Mouse (Mus musculus) retina, embryonic 14.5 days (tissue): Measurements from ENCODE around the gene Fbxl12.
"Not testable (repeated sequence)": the region's sequence is repeated elsewhere in the genome, so short reads cannot be mapped to it uniquely, and the experiment has no call there.

Experiments used
- DNase-seq: peaks from one replicate; pipeline ENCODE4 v3.0.0-alpha.2; 2015; ENCODE audit warnings: low spot score

Fbxl12 gene

GRCm38 (mm10) chr9:20652260-20652658 lies 7.7 kb upstream of the Fbxl12 start:
- DNase-seq, result peak; percentile 32

DNA sequence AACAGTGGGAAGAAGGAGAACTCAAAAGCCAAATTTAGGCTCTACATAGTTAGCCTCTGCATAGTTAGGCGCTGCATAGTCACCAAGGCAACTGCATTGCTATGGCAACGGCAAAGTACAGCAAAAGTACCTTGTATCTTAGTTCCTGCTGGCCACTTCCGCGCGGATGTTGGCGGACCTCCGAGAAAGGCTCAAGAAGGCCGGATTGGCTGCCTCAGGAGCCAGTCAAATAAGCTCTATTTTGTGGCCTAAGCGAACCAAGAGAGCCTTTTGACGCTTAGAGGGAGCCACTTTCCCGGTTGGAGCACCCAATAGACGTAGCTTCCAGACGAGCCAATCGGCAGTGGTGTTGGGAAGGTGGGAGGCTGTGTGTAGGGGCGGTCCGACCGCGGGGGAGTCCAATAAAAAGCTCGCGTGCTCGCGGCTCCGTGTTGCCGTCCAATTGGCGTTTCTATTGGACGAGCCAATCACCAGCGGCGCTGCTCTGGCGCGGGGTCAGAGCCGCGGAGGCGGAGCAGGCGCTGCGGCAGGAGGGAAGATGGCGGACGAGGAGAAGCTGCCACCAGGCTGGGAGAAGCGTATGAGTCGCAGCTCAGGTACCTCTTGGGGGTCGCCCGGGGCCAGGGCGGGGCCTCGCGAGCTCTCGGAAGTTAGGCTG lies 7.2 kb upstream of the Fbxl12 start, which contains the start of gene Pin1:
Gene Pin1, plus strand, starts transcription at position 494 of the 658 bp plus-strand sequence.
- peak; percentile 98 for DNase-seq

- DNase-seq, result no peak
Observed at GRCm38 (mm10) chr9:20645121-20645520, 554 bp upstream of the Fbxl12 start.

DNA sequence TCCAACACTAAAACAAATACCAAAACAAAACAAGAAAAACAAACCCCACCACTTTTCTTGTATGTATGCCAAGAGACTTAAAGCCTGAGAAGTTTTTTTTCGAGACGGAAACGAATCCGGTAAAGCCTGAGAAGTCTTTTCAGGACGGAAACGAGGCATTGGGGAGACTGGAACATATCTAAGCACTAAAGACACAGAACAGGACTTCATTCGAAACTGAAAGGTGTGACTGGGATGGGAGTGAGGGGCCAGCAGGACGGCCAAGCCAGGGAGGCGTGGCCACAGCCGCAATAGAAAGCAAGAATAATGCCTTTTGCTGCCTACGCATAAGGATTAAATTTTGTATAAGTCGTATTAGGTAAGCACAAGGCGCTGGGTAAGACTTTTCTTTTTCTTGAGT lies 786 bp downstream of the Fbxl12 start:
- DNase-seq, result no peak

DNA sequence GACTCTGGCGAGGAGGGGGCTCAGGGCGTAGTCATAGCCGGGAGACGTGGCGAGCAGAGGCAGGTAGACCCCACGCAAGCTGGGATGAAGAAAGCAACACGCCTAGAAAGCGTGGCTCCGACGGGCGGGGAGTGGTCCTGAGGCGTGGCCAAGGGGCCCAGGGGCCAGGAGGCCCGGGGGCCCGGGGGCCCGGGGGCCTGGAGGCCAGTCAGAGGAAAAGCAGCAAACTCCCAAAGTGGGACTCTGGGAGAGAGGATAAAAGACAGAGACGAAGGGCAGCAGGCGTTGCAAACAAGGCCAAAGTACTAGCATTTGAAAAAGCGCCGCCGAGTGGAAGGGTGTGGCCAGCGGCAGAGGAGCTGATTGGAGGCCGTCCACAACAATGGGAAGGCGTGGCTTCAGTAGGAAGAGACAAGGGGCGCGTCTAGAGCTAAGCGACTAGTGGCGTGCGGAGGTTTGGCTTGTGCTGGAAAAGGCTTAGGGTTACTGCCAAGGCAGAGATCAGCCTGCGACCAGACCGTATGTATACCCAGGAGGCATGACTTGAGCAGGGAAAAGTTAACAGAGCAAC lies 1.6 kb downstream of the Fbxl12 start:
- peak; percentile 95 for DNase-seq

DNA sequence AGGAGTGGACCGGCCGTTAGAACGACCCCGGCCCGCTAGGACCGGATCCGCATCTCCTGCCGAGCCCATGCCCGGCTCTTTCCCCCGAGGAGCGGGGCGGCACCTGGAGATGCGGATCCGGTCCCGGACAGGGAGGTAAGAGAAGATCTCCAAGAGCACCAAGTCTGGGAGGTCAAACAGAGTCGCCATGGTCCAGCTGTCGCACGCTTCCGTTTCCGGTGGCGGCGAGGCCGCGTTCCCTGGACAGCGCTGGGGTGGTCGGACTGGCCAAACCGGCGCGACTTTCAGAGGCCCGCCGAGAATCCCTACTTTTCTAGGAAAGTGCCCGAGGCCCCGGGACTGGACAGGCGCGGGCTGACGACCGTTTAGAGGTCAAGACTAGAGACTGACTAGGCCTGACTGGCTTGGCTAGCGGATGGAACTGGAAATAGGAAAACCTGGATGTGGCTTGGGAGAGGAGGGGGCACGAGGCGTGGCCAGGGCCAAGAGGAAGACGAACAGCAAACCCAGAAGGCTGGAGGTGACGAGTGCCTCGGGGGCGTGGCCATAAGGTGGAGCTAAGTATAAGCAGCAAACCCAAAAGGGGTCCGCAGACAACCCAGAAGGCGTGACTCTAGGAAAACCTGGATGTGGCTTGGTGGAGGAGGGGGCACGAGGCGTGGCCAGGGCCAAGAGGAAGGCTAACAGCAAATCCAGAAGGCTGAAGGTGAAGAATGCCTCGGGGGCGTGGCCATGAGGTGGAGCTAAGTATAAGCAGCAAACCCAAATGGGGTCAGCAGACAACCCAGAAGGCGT lies 2.3 kb downstream of the Fbxl12 start, which contains the start of gene Ubl5:
Gene Ubl5, plus strand, starts transcription at position 778 of the 795 bp plus-strand sequence.
- DNase-seq, result peak; percentile 98

DNA sequence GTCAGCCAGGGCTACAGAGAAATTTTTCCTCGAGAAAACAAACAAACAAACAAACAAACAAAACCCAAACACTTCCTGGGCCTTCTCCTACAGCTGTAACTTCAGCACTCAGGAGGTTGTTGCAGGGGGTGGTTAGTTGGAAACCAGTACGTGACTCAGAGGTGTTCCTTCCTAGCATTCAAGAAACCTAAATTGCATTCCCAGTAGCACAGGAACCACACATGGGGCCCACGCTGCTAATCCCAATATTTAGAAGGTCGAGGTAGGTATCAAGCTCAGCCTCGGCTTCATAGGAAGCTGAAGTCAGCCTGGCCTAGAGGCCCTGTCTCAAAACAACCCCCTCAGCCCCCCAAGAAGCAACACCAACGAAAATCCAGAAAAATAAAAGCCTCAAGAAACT lies 3.1 kb downstream of the Fbxl12 start:
- no peak for DNase-seq

DNA sequence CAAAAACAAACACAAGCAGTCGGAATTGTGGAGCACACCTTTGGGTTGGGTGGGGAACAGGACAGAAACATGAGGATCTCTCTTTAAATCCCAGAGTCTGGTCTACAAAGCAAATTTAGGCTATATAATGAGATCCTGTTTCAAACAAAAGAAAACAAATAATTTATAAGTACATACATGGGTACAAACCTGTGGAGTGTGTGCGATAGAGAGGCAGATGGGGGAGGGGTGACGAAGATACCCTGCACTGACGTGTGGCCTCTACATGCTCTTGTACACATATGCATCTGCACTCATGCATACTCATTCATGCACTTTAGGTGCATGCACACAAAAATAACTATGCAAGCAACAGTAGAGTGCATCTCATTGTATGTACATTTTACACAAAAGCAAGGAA lies 5.1 kb downstream of the Fbxl12 start:
- DNase-seq, result no peak

GRCm38 (mm10) chr9:20638552-20638951 lies 6.0 kb downstream of the Fbxl12 start:
- no peak for DNase-seq

DNA sequence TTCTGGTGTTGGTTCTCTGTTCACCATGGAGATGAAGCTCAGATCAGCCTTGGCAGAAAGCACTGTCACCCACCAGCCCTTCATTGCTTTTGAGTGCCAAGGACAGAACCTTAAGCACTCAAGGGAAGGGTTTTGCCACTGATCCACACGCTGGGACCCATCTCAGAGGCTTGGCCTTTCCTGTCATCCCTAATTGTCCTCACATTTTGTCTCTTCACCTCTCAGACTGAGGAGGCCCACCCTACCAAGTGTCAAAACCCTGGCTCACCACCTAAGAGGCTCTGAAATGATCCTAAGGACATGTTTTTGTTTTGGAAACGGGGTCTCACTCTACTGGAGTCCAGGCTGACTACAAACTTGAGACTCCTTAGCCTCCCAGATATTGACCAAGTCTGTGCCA lies 7.8 kb downstream of the Fbxl12 start:
- DNase-seq, result no peak

- no peak for DNase-seq
Observed at GRCm38 (mm10) chr9:20636256-20636655, 8.3 kb downstream of the Fbxl12 start.

GRCm38 (mm10) chr9:20635676-20636075 lies 8.9 kb downstream of the Fbxl12 start:
- not testable (repeated sequence) for DNase-seq

GRCm38 (mm10) chr9:20631332-20631731 lies 13.2 kb downstream of the Fbxl12 start:
- no peak for DNase-seq

GRCm38 (mm10) chr9:20616685-20617084 lies 27.9 kb downstream of the Fbxl12 start:
- DNase-seq, result no peak

- DNase-seq, result no peak
Observed at GRCm38 (mm10) chr9:20611976-20612375, 32.6 kb downstream of the Fbxl12 start.

DNA sequence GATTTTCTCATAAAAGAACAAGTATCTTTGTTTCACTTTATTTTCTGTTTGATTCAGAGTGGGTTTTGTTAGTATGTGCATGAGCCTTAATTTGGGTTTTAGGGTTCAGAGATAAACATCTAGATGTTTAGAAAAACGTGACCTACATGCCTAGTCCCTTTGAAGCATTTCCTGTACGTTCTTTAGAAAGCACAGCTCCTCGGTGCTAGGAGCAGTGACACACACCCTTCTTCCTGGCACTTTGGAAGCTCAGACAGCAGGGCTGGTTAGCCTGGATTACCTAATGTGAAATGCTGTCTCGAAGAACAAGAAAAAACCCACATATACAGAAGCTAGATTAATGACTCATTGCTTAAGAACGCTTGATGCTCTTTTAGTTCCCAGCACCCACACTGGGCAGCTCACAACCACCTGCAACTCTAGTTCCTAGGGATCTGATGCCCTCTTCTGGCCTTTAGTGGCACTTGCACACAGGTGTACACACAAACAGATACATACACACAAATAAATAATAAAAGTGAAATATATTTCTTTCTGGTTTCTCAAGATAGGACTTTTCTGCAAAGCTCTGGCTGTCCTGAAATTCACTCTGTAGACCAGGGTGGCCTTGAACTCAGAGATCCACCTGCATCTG lies 34.6 kb downstream of the Fbxl12 start:
- no peak for DNase-seq

DNA sequence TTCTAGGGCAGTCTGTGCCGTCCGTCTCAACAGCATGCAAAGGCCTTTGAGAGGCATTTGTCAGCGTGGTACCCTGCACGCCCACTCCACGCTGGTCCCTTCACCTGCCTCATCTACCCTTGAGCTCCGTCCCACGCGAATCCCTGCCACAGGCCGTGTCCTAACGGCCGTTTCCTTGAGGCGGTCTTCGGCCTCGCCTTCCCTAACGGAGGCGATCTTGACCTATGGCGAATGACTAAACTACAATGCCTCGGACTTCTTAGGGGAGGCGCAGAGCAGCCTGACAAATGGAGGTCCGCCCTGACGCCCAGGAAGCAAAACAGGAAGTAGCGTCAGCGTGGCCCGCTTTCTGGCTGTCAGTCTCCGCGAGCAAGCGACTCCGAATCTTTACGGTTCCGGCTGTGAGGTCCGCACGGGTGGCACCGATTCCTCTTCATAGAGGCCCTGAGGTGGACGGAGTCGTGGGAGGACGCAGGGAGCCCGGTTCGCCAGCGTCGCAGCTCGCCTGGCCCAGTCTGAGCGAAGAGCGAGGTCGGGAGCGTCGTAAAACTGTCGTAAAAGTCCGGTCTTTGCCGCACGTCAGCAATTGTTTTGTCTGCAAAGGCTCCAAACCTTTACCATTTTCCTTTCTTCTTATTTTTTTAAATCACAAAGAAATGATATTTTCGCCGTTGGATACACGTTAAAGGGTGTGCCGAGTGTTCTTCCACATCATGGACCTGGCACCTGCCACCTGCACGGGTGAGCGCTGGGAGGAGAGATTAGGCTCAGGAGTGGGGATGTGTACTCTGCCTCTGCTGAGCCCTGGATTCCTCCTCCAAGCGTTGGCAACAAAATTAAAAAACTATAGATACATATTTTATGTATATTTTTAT lies 37.2 kb downstream of the Fbxl12 start:
- DNase-seq, result peak; percentile 96

DNA sequence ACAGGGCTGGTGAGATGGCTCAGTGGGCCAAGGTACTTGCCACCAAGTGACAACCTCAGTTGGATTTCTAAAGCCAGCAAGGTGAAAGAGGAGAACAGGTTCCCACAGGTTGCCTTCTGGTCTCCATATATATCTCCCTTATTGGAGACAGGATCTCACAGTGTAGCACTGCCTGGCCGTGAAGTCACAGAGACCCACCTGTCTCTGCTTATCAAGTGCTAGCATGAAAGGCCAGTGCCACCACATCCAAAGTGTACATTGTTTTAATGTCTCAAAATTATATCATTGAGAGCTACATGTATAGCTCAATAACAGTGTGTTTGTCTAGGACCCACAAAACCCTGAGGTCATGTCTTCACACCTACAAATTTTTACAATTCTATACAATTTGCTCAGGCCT lies 38.3 kb downstream of the Fbxl12 start:
- no peak for DNase-seq

DNA sequence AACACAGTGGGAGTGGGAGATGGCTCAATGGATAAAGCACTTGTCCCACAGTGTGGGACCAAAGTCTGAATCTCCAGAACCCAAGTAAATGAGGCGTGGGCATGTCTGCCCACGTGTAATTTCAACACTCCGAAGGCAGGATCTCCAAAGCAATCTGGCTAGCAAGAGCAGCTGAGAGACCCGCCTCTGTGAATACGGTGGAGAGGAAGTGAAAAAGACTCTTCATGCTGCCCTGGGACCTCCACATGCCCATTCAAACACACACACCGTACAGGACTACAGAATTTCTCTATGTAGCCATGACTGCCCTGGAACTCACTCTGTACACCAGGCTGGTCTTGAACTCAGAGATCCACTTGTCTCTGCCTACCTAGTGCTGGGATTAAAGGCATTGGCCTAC lies 43.3 kb downstream of the Fbxl12 start:
- DNase-seq, result no peak

GRCm38 (mm10) chr9:20581175-20581634 lies 63.4 kb downstream of the Fbxl12 start, which contains the start of gene Zfp846:
Gene Zfp846, plus strand, starts transcription at chr9:20581291.
- DNase-seq, result peak; percentile 96

- DNase-seq, result no peak
Observed at GRCm38 (mm10) chr9:20576591-20576990, 68.0 kb downstream of the Fbxl12 start.
